Comparison of ENCODE assay signal across 14 mouse cellular contexts in genomic region chr6:97319081-97319480, GRCm38 (mm10).
"Had no signal": no experiment of that assay in that cellular context is flagged by ENCODE, and none has a peak within 500 bp of the region (broad histone marks: within the 10 kb centered on the region; RNA-seq: fewer than 3 reads in every experiment).

No protein-coding gene starts in this region.

- H3K4me3 ChIP-seq: intestine, embryonic 15.5 days; limb, embryonic 12.5 days; midbrain, embryonic 10.5 days; myocyte; neural tube, embryonic 15.5 days had no signal

- H3K4me1 ChIP-seq: intestine, embryonic 15.5 days; limb, embryonic 12.5 days; neural tube, embryonic 15.5 days had no signal

- H3K27me3 ChIP-seq: intestine, embryonic 15.5 days; limb, embryonic 12.5 days; neural tube, embryonic 15.5 days had no signal

- DNase-seq: kidney, adult 18-20 months; kidney, postnatal 10 days; kidney, postnatal 4 days; lung, adult 18-20 months; lung, postnatal 36 days; midbrain, embryonic 14.5 days; thymus, adult 18-20 months; thymus, postnatal 14 days had no signal

- H3K27ac ChIP-seq: intestine, embryonic 15.5 days; limb, embryonic 12.5 days; liver, embryonic 14.5 days; midbrain, embryonic 10.5 days; neural tube, embryonic 15.5 days had no signal
